Mouse (Mus musculus) heart, embryonic 12.5 days (tissue): ENCODE data around the gene Gm5728. TPM values are rescaled to one million over a fixed set of nuclear protein-coding genes. Genes with fewer than 3 reads are reported as not detected.
"Not testable (repeated sequence)": the region's sequence is repeated elsewhere in the genome, so short reads cannot be mapped to it uniquely, and the experiment has no call there.

Source experiments
- ATAC-seq: fragments of 200-750 bp; cut with Nextera tagmentation; 2 replicates; pipeline ENCODE4 v1.8.0; 2017; ENCODE audit warnings: moderate TSS enrichment, moderate library complexity; ENCODE audit not compliant: insufficient number of reproducible peaks, low FRiP score
- H3K27ac ChIP-seq: fragments of 300-500 bp; sonication (generic); 2 replicates; pipeline ENCODE4 v1.5.1; 2016; ENCODE audit warnings: mild to moderate bottlenecking, moderate library complexity; ENCODE audit not compliant: poor library complexity, severe bottlenecking
- H3K27me3 ChIP-seq: fragments of 300-500 bp; sonication (generic); replicated peaks from 2 replicates; pipeline ENCODE4 v1.6.1; 2016; ENCODE audit warnings: mild to moderate bottlenecking, moderate library complexity
- H3K36me3 ChIP-seq: fragments of 300-500 bp; sonication (generic); 2 replicates; pipeline ENCODE4 v1.6.1; 2016; ENCODE audit warnings: mild to moderate bottlenecking, moderate library complexity
- H3K4me1 ChIP-seq: fragments of 300-500 bp; sonication (generic); replicated peaks from 2 replicates; pipeline ENCODE4 v1.6.1; 2016; ENCODE audit warnings: mild to moderate bottlenecking
- H3K4me2 ChIP-seq: fragments of 300-500 bp; sonication (generic); 2 replicates; pipeline ENCODE4 v1.6.1; 2016; ENCODE audit warnings: mild to moderate bottlenecking, moderate library complexity
- H3K4me3 ChIP-seq: fragments of 300-500 bp; sonication (generic); 2 replicates; pipeline ENCODE4 v1.5.1; 2016; ENCODE audit warnings: mild to moderate bottlenecking
- H3K9ac ChIP-seq: fragments of 300-500 bp; sonication (generic); 2 replicates; pipeline ENCODE4 v1.6.1; 2016; ENCODE audit warnings: mild to moderate bottlenecking, moderate library complexity
- H3K9me3 ChIP-seq: fragments of 300-500 bp; sonication (generic); replicated peaks from 2 replicates; pipeline ENCODE4 v1.6.1; 2016; ENCODE audit warnings: mild to moderate bottlenecking, moderate library complexity
- WGBS: fragments of 180-500 bp; shearing (Covaris S2); methylation state at CpG from one replicate; pipeline ENCODE4 v1.1.7; 2016; 5-methylcytosine and 5-hydroxymethylcytosine counted together
- polyA plus RNA-seq: library from polyadenylated mRNA; unstranded; fragments of >200 nt; fragmentation: Nextera tagmentation; extraction: Ambion mirVana; gene quantifications from 2 replicates; pipeline ENCODE4 v1.2.1, GENCODE M21; 2016

Gene Gm5728
- polyA plus RNA-seq, result not detected in 2 replicates

DNA sequence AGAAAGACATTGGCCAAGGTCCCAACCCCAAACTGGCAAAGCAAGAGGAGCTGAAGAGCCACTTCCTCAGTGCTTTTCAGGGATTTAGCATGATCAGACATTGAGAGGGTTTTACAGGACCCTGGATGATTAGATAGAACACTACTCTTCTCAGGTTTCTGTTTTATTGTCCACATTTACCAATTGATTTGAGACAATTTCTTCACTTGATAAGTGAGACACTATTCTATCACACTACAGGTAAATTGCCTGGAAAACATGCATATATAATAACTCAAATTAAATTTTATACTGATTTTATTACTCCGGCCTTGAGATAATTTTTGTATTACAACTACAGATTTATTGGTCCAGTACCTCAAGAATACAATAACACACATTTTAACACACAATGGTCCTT lies at the start of gene Gm5728:
Gene Gm5728, minus strand, starts transcription at position 101 of the 400 bp plus-strand sequence.
- not testable (repeated sequence) for H3K9ac ChIP-seq, H3K27ac ChIP-seq, H3K27me3 ChIP-seq, H3K9me3 ChIP-seq, H3K4me1 ChIP-seq, H3K4me2 ChIP-seq, ATAC-seq, H3K4me3 ChIP-seq, H3K36me3 ChIP-seq
- WGBS, result no CpG with 5 or more reads among the region's 1 CpGs

DNA sequence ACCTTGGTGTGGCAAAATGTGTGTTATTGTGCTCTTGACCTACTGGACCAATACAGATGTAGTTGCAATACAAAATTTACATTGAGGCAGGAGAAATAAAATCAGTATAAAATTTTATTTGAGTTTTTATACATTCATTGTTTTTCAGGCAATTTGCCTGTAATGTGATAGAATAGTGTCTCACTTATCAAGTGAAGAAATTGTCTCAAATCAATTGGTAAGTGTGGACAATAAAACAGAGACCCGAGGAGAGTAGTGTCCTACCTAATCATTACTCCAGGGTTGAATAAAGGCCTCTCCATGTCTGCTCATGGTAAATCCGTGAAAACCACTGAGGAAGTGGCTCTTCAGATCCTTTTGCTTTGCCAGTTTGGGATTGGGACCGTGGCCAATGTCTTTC lies 42.4 kb upstream of the Gm5728 start, which contains the start of gene Vmn1r100:
Gene Vmn1r100, plus strand, starts transcription at position 301 of the 400 bp plus-strand sequence.
- not testable (repeated sequence) for ATAC-seq, H3K9ac ChIP-seq, H3K4me2 ChIP-seq, H3K27me3 ChIP-seq, H3K4me1 ChIP-seq, H3K4me3 ChIP-seq, H3K36me3 ChIP-seq, H3K9me3 ChIP-seq, H3K27ac ChIP-seq
- WGBS, result no CpG with 5 or more reads among the region's 3 CpGs

DNA sequence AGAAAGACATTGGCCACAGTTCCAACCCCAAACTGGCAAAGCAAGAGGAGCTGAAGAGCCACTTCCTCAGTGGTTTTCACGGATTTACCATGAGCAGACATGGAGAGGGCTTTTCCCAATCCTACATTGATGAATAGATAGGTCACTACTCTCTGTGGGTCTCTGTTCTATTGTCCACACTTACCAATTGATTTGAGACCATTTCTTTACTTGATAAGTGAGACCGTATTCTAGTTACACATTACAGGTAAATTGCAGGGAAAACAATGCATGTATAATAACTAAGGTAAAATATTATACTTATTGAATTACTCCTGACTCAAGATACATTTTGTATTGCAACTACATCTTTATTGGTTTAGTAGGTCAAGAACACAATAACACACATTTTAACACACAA lies 41.2 kb downstream of the Gm5728 start, which contains the start of gene Gm4133:
Gene Gm4133, minus strand, starts transcription at position 101 of the 400 bp plus-strand sequence.
- H3K9me3 ChIP-seq, H3K4me3 ChIP-seq, H3K9ac ChIP-seq, H3K27ac ChIP-seq, ATAC-seq, H3K36me3 ChIP-seq, H3K4me1 ChIP-seq, H3K27me3 ChIP-seq, H3K4me2 ChIP-seq: not testable (repeated sequence)
- no CpG with 5 or more reads among the region's 2 CpGs for WGBS

Other genes starting within 250 kb of the Gm5728 start
- gene Vmn1r93, start 236.3 kb downstream of the Gm5728 start, polyA plus RNA-seq, result not detected in 2 replicates
- not detected in 2 replicates for gene Vmn1r94, start 207.0 kb downstream of the Gm5728 start, polyA plus RNA-seq
- gene Vmn1r95, start 181.7 kb downstream of the Gm5728 start, polyA plus RNA-seq, result not detected in 2 replicates
- not detected in 2 replicates for gene Gm6164, start 169.8 kb downstream of the Gm5728 start, polyA plus RNA-seq
- gene Gm4498, start 141.6 kb downstream of the Gm5728 start, polyA plus RNA-seq, result not detected in 2 replicates
- not detected in 2 replicates for gene Gm5890, start 112.6 kb downstream of the Gm5728 start, polyA plus RNA-seq
- gene Gm4133, start 41.3 kb downstream of the Gm5728 start, polyA plus RNA-seq, result not detected in 2 replicates
- not detected in 2 replicates for gene Vmn1r100, start 42.5 kb upstream of the Gm5728 start, polyA plus RNA-seq
- gene Vmn1r101, start 67.2 kb upstream of the Gm5728 start, polyA plus RNA-seq, result not detected in 2 replicates
- gene Gm10670, start 99.5 kb upstream of the Gm5728 start, polyA plus RNA-seq, result not detected in 2 replicates
- not detected in 2 replicates for gene Vmn1r103, start 135.1 kb upstream of the Gm5728 start, polyA plus RNA-seq
- gene Vmn1r104, start 158.4 kb upstream of the Gm5728 start, polyA plus RNA-seq, result not detected in 2 replicates
- gene Gm5726, start 170.3 kb upstream of the Gm5728 start, polyA plus RNA-seq, result not detected in 2 replicates
- gene Gm4141, start 200.8 kb upstream of the Gm5728 start, polyA plus RNA-seq, result not detected in 2 replicates
- gene Gm4513, start 223.6 kb upstream of the Gm5728 start, polyA plus RNA-seq, result not detected in 2 replicates